Mouse (Mus musculus) erythroblast, embryonic 14.5 days (primary cell): ENCODE data around the gene Invs.

Source experiments
- GATA1 ChIP-seq: IDR thresholded peaks from 2 replicates; pipeline ENCODE4 v1.6.1; 2012; ENCODE audit warnings: low read length, inconsistent platforms, mixed read lengths
- TAL1 ChIP-seq: IDR thresholded peaks from 3 replicates; pipeline ENCODE4 v1.6.1; 2012; ENCODE audit warnings: low read length, inconsistent platforms, mixed read lengths

- TF ChIP-seq GATA1 (no peak), TAL1 (no peak)
These were observed 42.5 kb downstream of the Invs start for GRCm38 (mm10) chr4:48322095-48322494.
